Mouse (Mus musculus) myocyte (in vitro differentiated cells): ENCODE measurements at regions not wholly inside any gene's neighbourhood (a gene's known extent, or its start where the extent isn't known, plus 50 kb on each side); places are given as distances from the start of the nearest gene placed in this dataset.

Source experiments
- H3K27me3 ChIP-seq: one replicate; pipeline ENCODE4 v1.6.1; 2011; ENCODE audit not compliant: control insufficient read depth, insufficient read depth, insufficient read length
- H3K36me3 ChIP-seq: one replicate; pipeline ENCODE4 v1.6.1; 2011; ENCODE audit not compliant: control insufficient read depth, insufficient read depth
- H3K4me2 ChIP-seq: one replicate; pipeline ENCODE4 v1.6.1; 2011; ENCODE audit warnings: low read depth, control low read depth
- H3K4me3 ChIP-seq: one replicate; pipeline ENCODE4 v1.5.1; 2011; ENCODE audit warnings: mild to moderate bottlenecking, control low read depth, moderate library complexity
- H3K79me2 ChIP-seq: one replicate; pipeline ENCODE4 v1.6.1; 2011; ENCODE audit not compliant: control insufficient read depth, insufficient read depth
- H3ac ChIP-seq: one replicate; pipeline ENCODE4 v1.6.1; 2011; ENCODE audit not compliant: control insufficient read depth, insufficient read length
- E2F4 ChIP-seq: IDR thresholded peaks from one replicate; pipeline ENCODE4 v1.6.1; 2011; ENCODE audit warnings: mild to moderate bottlenecking, control low read depth, moderate library complexity; ENCODE audit not compliant: insufficient read depth
- MAX ChIP-seq: IDR thresholded peaks from one replicate; pipeline ENCODE4 v1.6.1; 2011; ENCODE audit warnings: low read depth, mild to moderate bottlenecking, control low read depth
- MYOD1 ChIP-seq, 3 experiments: IDR thresholded peaks; one replicate each; pipeline ENCODE4 v1.6.1; 2011; ENCODE audit warnings: control low read depth in 2 of 3, low read depth in 2 of 3, mild to moderate bottlenecking in 2 of 3, moderate library complexity in 1 of 3; ENCODE audit not compliant: insufficient read length in 2 of 3, control insufficient read depth in 1 of 3
- MYOG ChIP-seq, 3 experiments: IDR thresholded peaks; one replicate each; pipeline ENCODE4 v1.6.1; 2011; ENCODE audit warnings: control low read depth in 2 of 3, low read depth in 2 of 3, mild to moderate bottlenecking in 2 of 3; ENCODE audit not compliant: insufficient read length in 2 of 3, control insufficient read depth in 1 of 3, insufficient read depth in 1 of 3
- POLR2AphosphoS2 ChIP-seq: IDR thresholded peaks from one replicate; pipeline ENCODE4 v1.6.1; 2011; ENCODE audit warnings: low read depth, control low read depth; ENCODE audit not compliant: insufficient read length
- SRF ChIP-seq: IDR thresholded peaks from one replicate; pipeline ENCODE4 v1.6.1; 2011; ENCODE audit warnings: low read depth; ENCODE audit not compliant: control insufficient read depth, insufficient read length
- TCF12 ChIP-seq: IDR thresholded peaks from one replicate; pipeline ENCODE4 v1.6.1; 2011; ENCODE audit warnings: mild to moderate bottlenecking, control low read depth; ENCODE audit not compliant: poor library complexity, insufficient read depth, severe bottlenecking
- USF1 ChIP-seq: IDR thresholded peaks from one replicate; pipeline ENCODE4 v1.6.1; 2011; ENCODE audit warnings: low read depth, mild to moderate bottlenecking, control low read depth, moderate library complexity

DNA sequence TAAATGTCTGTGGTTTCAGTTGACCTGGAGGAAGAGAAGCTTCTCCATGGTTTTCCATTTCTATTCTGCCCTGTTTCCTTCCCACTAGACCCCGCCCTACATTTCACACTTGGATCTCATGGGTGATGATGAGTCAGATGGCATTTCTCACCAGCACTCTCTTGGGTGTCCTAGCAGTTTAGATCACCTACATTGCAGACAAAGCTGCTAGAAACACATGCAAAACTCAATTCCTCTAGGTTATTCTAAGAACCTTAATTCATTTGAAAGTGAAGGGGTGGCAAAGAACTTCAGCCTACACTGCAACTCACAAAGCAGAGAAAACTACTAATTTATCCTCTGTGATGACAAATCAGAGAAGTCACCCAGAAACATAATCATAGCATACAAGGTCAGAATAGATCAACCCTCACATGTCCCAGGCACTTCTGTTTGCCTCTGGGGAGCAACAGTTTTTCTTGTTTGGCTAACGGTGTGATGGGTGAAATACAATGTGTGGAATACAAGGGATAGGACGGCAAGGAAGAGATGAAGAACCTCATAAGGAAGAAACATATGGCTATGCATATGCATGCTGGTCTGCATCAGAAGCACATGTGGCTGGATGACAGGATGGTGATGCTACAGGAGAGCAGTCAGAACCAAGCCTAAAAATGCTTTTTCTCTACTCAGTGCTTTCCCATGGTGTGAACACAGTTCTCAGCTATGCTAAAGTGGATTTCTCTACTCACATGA lies 990.7 kb upstream of the Kif18a start:
- Histone ChIP-seq H3K36me3 (no peaks in the 10 kb centered on the region), H3K4me2 (no peak overlapping the region), H3K4me3 (no peak overlapping the region), H3K79me2 (no peaks in the 10 kb centered on the region), H3ac (no peak overlapping the region), H3K27me3 (no peaks in the 10 kb centered on the region)
- no peak for TF ChIP-seq POLR2AphosphoS2
- TF ChIP-seq USF1, result no peak
- no peak for TF ChIP-seq MYOD1 (IDR thresholded peaks at IDR 0.05; ENCODE audit: control insufficient read depth in 1 of 3, insufficient read length in 2 of 3, low read depth in 2 of 3)
- no peak for TF ChIP-seq MAX
- TF ChIP-seq TCF12, result no peak

GRCm38 (mm10) chr2:108302776-108303175 lies 977.8 kb upstream of the Kif18a start:
- H3K4me2 ChIP-seq, result no peak overlapping the region
- TF ChIP-seq MYOD1 (IDR thresholded peaks at IDR 0.05; ENCODE audit: control insufficient read depth in 1 of 3, insufficient read length in 2 of 3, low read depth in 2 of 3) (peak in 1 of 3 experiments; percentile 56), SRF (no peak), MYOG (IDR thresholded peaks at IDR 0.05; ENCODE audit: control insufficient read depth in 1 of 3, insufficient read depth in 1 of 3, insufficient read length in 2 of 3, low read depth in 2 of 3) (no peak), TCF12 (no peak), E2F4 (no peak)
- H3K36me3 ChIP-seq, result no peaks in the 10 kb centered on the region
- no peaks in the 10 kb centered on the region for H3K79me2 ChIP-seq
- no peaks in the 10 kb centered on the region for H3K27me3 ChIP-seq
- no peak overlapping the region for H3K4me3 ChIP-seq
- no peak overlapping the region for H3ac ChIP-seq
